Mouse (Mus musculus) forebrain, embryonic 10.5 days (tissue): Measurements from ENCODE around the gene Kcnd3. TPM values are rescaled to one million over a fixed set of nuclear protein-coding genes. Genes with fewer than 3 reads are reported as not detected.

Experiments used
- DNase-seq: peaks from one replicate; pipeline ENCODE4 v3.0.0-alpha.2; 2017; ENCODE audit warnings: low spot score; ENCODE audit errors: extremely low spot score
- H3K27ac ChIP-seq: fragments of 300-500 bp; sonication (generic); 2 replicates; pipeline ENCODE4 v1.5.1; 2016; ENCODE audit warnings: mild to moderate bottlenecking
- H3K27me3 ChIP-seq: fragments of 300-500 bp; sonication (generic); 2 replicates; pipeline ENCODE4 v1.6.1; 2016; ENCODE audit warnings: mild to moderate bottlenecking; ENCODE audit not compliant: poor library complexity, severe bottlenecking
- H3K36me3 ChIP-seq: fragments of 300-500 bp; sonication (generic); replicated peaks from 2 replicates; pipeline ENCODE4 v1.6.1; 2016; ENCODE audit warnings: mild to moderate bottlenecking, moderate library complexity
- H3K4me1 ChIP-seq: fragments of 300-500 bp; sonication (generic); 2 replicates; pipeline ENCODE4 v1.6.1; 2016
- H3K4me3 ChIP-seq: fragments of 300-500 bp; sonication (generic); 2 replicates; pipeline ENCODE4 v1.5.1; 2016; ENCODE audit warnings: mild to moderate bottlenecking, moderate library complexity
- H3K9me3 ChIP-seq: fragments of 300-500 bp; sonication (generic); 2 replicates; pipeline ENCODE4 v1.6.1; 2016; ENCODE audit warnings: mild to moderate bottlenecking, moderate library complexity
- WGBS: fragments of 180-500 bp; shearing (Covaris S2); methylation state at CpG from one replicate; pipeline ENCODE4 v1.1.7; 2016; 5-methylcytosine and 5-hydroxymethylcytosine counted together
- polyA plus RNA-seq: library from polyadenylated mRNA; unstranded; fragments of >200 nt; fragmentation: Nextera tagmentation; extraction: Ambion mirVana; gene quantifications from 2 replicates; pipeline ENCODE4 v1.2.1, GENCODE M21; 2016

The Kcnd3 gene
- polyA plus RNA-seq, 1 experiment from 2014 or later: 0.31 TPM

- H3K4me3 ChIP-seq: no peak overlapping the region
- no peaks in the 10 kb centered on the region; the same call in 1 of the 2 replicates for H3K27me3 ChIP-seq
- DNase-seq: no peak
- H3K4me1 ChIP-seq: peaks cover 23% of the 10 kb centered on the region
- WGBS: 78% methylated on average over 2 of the region's 2 CpGs
- no peaks in the 10 kb centered on the region for H3K9me3 ChIP-seq
- H3K27ac ChIP-seq: no peak overlapping the region
- H3K36me3 ChIP-seq: no peaks in the 10 kb centered on the region
Observed at GRCm38 (mm10) chr3:105573156-105573555, 121.0 kb downstream of the Kcnd3 start.

- no peak for DNase-seq
- WGBS: 75% methylated on average over 3 of the region's 3 CpGs
- Histone ChIP-seq H3K36me3 (no peaks in the 10 kb centered on the region), H3K27ac (no peak overlapping the region), H3K9me3 (no peaks in the 10 kb centered on the region), H3K27me3 (no peaks in the 10 kb centered on the region), H3K4me3 (no peak overlapping the region), H3K4me1 (0 out of 2 replicates have a peak, but pooled peaks cover 6% of the 10 kb centered on the region)
Observed at GRCm38 (mm10) chr3:105578320-105578719, 126.2 kb downstream of the Kcnd3 start.

GRCm38 (mm10) chr3:105581119-105581518 lies 129.0 kb downstream of the Kcnd3 start:
- 73% methylated on average over 6 of the region's 6 CpGs for WGBS
- no peak for DNase-seq
- H3K4me3 ChIP-seq: no peak overlapping the region

GRCm38 (mm10) chr3:105585734-105586159 lies 133.6 kb downstream of the Kcnd3 start:
- 0 out of 2 replicates have a peak overlapping the region, but pooled peaks have one; percentile 16 for H3K27ac ChIP-seq
- no peak overlapping the region for H3K4me3 ChIP-seq
- no peaks in the 10 kb centered on the region for H3K9me3 ChIP-seq
- no peaks in the 10 kb centered on the region for H3K36me3 ChIP-seq
- WGBS: 47% methylated on average over 4 of the region's 4 CpGs
- H3K27me3 ChIP-seq: no peaks in the 10 kb centered on the region
- peaks cover 18% of the 10 kb centered on the region for H3K4me1 ChIP-seq
- no peak for DNase-seq

More at GRCm38 (mm10) chr3:105581119-105581518, 129.0 kb downstream of the Kcnd3 start:
- Histone ChIP-seq H3K27ac (no peak overlapping the region), H3K9me3 (no peaks in the 10 kb centered on the region), H3K36me3 (no peaks in the 10 kb centered on the region), H3K27me3 (no peaks in the 10 kb centered on the region), H3K4me1 (peaks cover 14% of the 10 kb centered on the region)

- no peak overlapping the region for H3K4me3 ChIP-seq
- WGBS: 75% methylated on average over 15 of the region's 15 CpGs
- H3K27ac ChIP-seq: peak overlapping the region; percentile 53; the same call in 1 of the 2 replicates
- no peaks in the 10 kb centered on the region for H3K27me3 ChIP-seq
- H3K36me3 ChIP-seq: no peaks in the 10 kb centered on the region
- no peaks in the 10 kb centered on the region for H3K9me3 ChIP-seq
- peaks cover 18% of the 10 kb centered on the region for H3K4me1 ChIP-seq
- DNase-seq: no peak
Observed at GRCm38 (mm10) chr3:105590056-105590672, 138.0 kb downstream of the Kcnd3 start.

- WGBS: 94% methylated on average over 1 of the region's 1 CpGs
- no peak for DNase-seq
- peaks cover 10% of the 10 kb centered on the region for H3K4me1 ChIP-seq
Observed at GRCm38 (mm10) chr3:105591766-105592165, 139.6 kb downstream of the Kcnd3 start.

GRCm38 (mm10) chr3:105592246-105592645 lies 140.1 kb downstream of the Kcnd3 start:
- Histone ChIP-seq H3K4me1 (peaks cover 10% of the 10 kb centered on the region), H3K4me3 (no peak overlapping the region), H3K27me3 (no peaks in the 10 kb centered on the region), H3K27ac (no peak overlapping the region), H3K36me3 (no peaks in the 10 kb centered on the region), H3K9me3 (no peaks in the 10 kb centered on the region)
- DNase-seq: no peak
- 75% methylated on average over 2 of the region's 2 CpGs for WGBS

More at GRCm38 (mm10) chr3:105591766-105592165, 139.6 kb downstream of the Kcnd3 start:
- Histone ChIP-seq H3K4me3 (no peak overlapping the region), H3K27me3 (no peaks in the 10 kb centered on the region), H3K9me3 (no peaks in the 10 kb centered on the region), H3K36me3 (no peaks in the 10 kb centered on the region), H3K27ac (no peak overlapping the region)

GRCm38 (mm10) chr3:105600483-105600882 lies 148.4 kb downstream of the Kcnd3 start:
- 90% methylated on average over 4 of the region's 4 CpGs for WGBS

GRCm38 (mm10) chr3:105602966-105603365 lies 150.8 kb downstream of the Kcnd3 start:
- Histone ChIP-seq H3K36me3 (no peaks in the 10 kb centered on the region), H3K4me3 (no peak overlapping the region), H3K9me3 (no peaks in the 10 kb centered on the region), H3K27me3 (no peaks in the 10 kb centered on the region), H3K4me1 (no peaks in the 10 kb centered on the region), H3K27ac (no peak overlapping the region)
- DNase-seq: no peak
- WGBS: 90% methylated on average over 5 of the region's 5 CpGs

More at GRCm38 (mm10) chr3:105600483-105600882, 148.4 kb downstream of the Kcnd3 start:
- Histone ChIP-seq H3K36me3 (no peaks in the 10 kb centered on the region), H3K9me3 (no peaks in the 10 kb centered on the region), H3K4me3 (no peak overlapping the region), H3K27me3 (no peaks in the 10 kb centered on the region), H3K4me1 (no peaks in the 10 kb centered on the region), H3K27ac (no peak overlapping the region)
- no peak for DNase-seq

GRCm38 (mm10) chr3:105605726-105606125 lies 153.6 kb downstream of the Kcnd3 start:
- H3K36me3 ChIP-seq: no peaks in the 10 kb centered on the region
- H3K4me1 ChIP-seq: no peaks in the 10 kb centered on the region
- WGBS: 86% methylated on average over 5 of the region's 5 CpGs
- no peak overlapping the region for H3K27ac ChIP-seq
- no peaks in the 10 kb centered on the region for H3K27me3 ChIP-seq
- no peaks in the 10 kb centered on the region for H3K9me3 ChIP-seq
- no peak for DNase-seq
- no peak overlapping the region for H3K4me3 ChIP-seq

GRCm38 (mm10) chr3:105608857-105609256 lies 156.7 kb downstream of the Kcnd3 start:
- no peaks in the 10 kb centered on the region for H3K27me3 ChIP-seq
- WGBS: 80% methylated on average over 3 of the region's 3 CpGs
- H3K9me3 ChIP-seq: no peaks in the 10 kb centered on the region
- no peak for DNase-seq
- H3K4me3 ChIP-seq: no peak overlapping the region
- H3K4me1 ChIP-seq: no peaks in the 10 kb centered on the region
- no peaks in the 10 kb centered on the region for H3K36me3 ChIP-seq
- no peak overlapping the region for H3K27ac ChIP-seq

- H3K27me3 ChIP-seq: no peaks in the 10 kb centered on the region
- no peak for DNase-seq
- H3K36me3 ChIP-seq: no peaks in the 10 kb centered on the region
- no peaks in the 10 kb centered on the region for H3K9me3 ChIP-seq
- no peaks in the 10 kb centered on the region for H3K4me1 ChIP-seq
- no peak overlapping the region for H3K4me3 ChIP-seq
- H3K27ac ChIP-seq: no peak overlapping the region
- 87% methylated on average over 7 of the region's 7 CpGs for WGBS
Observed at GRCm38 (mm10) chr3:105611531-105612422, 159.6 kb downstream of the Kcnd3 start.

GRCm38 (mm10) chr3:105612423-105612814 lies 160.3 kb downstream of the Kcnd3 start:
- no peaks in the 10 kb centered on the region for H3K9me3 ChIP-seq
- no peak for DNase-seq
- no peaks in the 10 kb centered on the region for H3K36me3 ChIP-seq
- H3K4me3 ChIP-seq: no peak overlapping the region
- 85% methylated on average over 4 of the region's 4 CpGs for WGBS
- H3K27ac ChIP-seq: no peak overlapping the region
- no peaks in the 10 kb centered on the region for H3K27me3 ChIP-seq
- no peaks in the 10 kb centered on the region for H3K4me1 ChIP-seq
